Mouse (Mus musculus): ENCODE results near the gene Timm8b.

DNA sequence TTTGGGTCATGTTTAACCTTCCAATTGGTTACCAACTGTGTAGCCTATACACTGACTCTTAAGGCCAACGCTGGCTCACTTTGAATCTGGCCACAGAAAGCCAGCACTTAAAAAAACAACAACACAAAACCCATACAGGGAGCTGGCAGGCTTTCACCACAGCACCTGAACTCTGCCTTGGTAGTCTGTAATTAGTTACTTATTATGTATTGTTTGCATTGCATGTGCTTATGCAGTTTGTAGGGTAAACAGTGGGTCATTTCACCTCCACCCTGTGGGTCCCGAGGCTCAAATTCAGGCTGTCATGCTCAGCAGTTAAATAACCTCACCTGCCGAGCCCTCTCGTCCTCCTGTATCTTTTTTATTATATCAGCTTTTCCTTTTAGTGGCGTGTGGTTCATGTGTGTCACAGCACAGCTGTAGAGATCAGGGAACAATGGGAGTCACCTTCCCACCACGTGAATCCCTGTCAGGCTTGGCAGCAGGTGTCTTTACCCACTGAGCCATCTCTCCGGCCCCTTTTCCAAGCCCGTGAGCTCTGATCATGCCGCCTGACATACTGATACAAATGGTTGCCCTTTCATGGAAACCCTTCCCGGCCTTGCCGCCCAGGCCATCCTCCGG, 8.8 kb upstream of the Timm8b start:
- TF ChIP-seq POLR2A (IDR thresholded peaks at IDR 0.05; ENCODE audit: low read depth, low read length): no peak
- TF ChIP-seq CTCF (IDR thresholded peaks at IDR 0.05; ENCODE audit: extremely low read depth, insufficient read length, insufficient replicate concordance, low read depth, low read length): no peak

All from small intestine, adult 2 months (tissue).